Mouse (Mus musculus) olfactory bulb, adult 2 months (tissue): ENCODE data around the gene Abcb10.

Experiments
- CTCF ChIP-seq: fragments of 200-500 bp; IDR thresholded peaks from 2 replicates; pipeline ENCODE4 v1.5.1; 2012; ENCODE audit warnings: low read depth, mild to moderate bottlenecking, low read length, moderate library complexity; ENCODE audit not compliant: insufficient read depth
- POLR2A ChIP-seq: fragments of 200-500 bp; IDR thresholded peaks from 2 replicates; pipeline ENCODE4 v1.6.1; 2012; ENCODE audit warnings: mild to moderate bottlenecking, low read depth, low read length, moderate library complexity; ENCODE audit not compliant: insufficient read depth

DNA sequence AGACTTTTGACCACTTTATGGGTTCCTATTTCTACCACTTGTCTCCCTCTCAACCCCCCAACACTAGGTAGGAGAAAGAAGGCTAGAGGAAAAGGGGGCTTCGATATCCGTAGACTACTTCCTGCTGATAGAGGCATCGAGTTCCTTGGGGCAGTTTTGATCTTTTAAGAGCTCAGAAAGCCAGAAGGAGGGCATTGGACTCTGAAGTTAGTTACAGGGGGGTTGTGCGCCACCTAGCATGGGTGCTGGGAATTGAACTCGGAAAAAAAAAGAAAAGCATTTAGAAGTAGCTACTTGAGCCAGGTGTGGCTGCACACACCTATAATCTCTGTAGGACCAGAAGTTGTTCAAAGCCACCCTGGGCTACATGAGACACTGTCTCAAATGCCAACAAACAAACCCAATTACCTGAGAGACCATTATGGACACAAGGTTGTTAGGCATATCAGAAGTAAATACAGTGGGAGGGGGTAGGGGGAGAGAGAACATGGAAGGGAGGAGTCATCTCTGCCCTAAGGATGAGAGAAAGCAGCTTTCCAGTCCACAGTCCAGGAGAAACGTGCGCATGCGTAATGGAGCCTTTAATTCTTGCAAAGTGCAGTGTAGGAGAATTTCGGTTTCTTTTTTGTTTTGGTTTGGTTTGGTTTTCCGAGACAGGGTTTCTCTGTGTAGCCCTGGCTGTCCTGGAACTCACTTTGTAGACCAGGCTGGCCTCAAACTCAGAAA lies 32.7 kb downstream of the Abcb10 start:
- no peak for TF ChIP-seq CTCF
- no peak for TF ChIP-seq POLR2A
